Mouse (Mus musculus) erythroblast, embryonic 14.5 days (primary cell): Measurements from ENCODE around the gene Dpyd.

Experiments
- GATA1 ChIP-seq: IDR thresholded peaks from 2 replicates; pipeline ENCODE4 v1.6.1; 2012; ENCODE audit warnings: low read length, inconsistent platforms, mixed read lengths
- TAL1 ChIP-seq: IDR thresholded peaks from 3 replicates; pipeline ENCODE4 v1.6.1; 2012; ENCODE audit warnings: low read length, inconsistent platforms, mixed read lengths

DNA sequence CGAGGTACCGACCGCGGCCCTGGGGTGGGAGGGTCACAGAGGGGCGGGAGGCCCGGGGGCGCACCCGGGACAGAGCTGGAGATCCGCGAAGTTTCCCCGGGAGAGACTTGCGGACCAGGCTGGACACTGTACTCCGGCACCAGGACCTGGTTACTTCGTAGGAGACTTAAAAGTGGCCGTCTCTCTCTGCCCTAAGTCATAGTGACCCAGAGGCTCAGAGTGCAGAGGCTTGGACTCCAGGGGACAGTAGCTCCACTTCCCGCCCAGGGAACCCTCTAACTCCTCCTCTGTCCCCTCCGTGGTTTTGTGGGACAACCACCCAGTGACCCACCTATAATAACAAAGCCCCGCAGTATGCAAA lies 362 bp downstream of the Dpyd start:
- no peak for TF ChIP-seq TAL1
- no peak for TF ChIP-seq GATA1
